Mouse (Mus musculus) CH12F3 (cell line): ENCODE data around the gene Tex264.
"Not testable (repeated sequence)": the region's sequence is repeated elsewhere in the genome, so short reads cannot be mapped to it uniquely, and the experiment has no call there.

Source experiments
- in situ Hi-C: fragments of 300-500 bp; cut with MboI; formaldehyde crosslinking; loops from 2 replicates; pipeline ENCODE4 v1.14.3; 2020; ENCODE audit warnings: low sequenced_read_pairs

The Tex264 gene

GRCm38 (mm10) chr9:106673860-106674259 lies 11.9 kb downstream of the Tex264 start:
- in situ Hi-C loops, result no loop called here

GRCm38 (mm10) chr9:106664856-106665255 lies 20.9 kb downstream of the Tex264 start:
- in situ Hi-C loops, result no loop called here

- in situ Hi-C loops, result no loop called here
These were observed 21.3 kb downstream of the Tex264 start for GRCm38 (mm10) chr9:106664433-106664832.

- in situ Hi-C loops, result no loop called here
These were observed 22.5 kb downstream of the Tex264 start for GRCm38 (mm10) chr9:106663200-106663599.

- in situ Hi-C loops, result no loop called here
These were observed 25.8 kb downstream of the Tex264 start for GRCm38 (mm10) chr9:106659935-106660334.

- in situ Hi-C loops, result no loop called here
These were observed 26.3 kb downstream of the Tex264 start for GRCm38 (mm10) chr9:106659441-106659840.

GRCm38 (mm10) chr9:106657592-106657991 lies 28.1 kb downstream of the Tex264 start:
- in situ Hi-C loops, result no loop called here

- in situ Hi-C loops, result no loop called here
These were observed 28.9 kb downstream of the Tex264 start for GRCm38 (mm10) chr9:106656820-106657219.

- in situ Hi-C loops, result no loop called here
These were observed 29.6 kb downstream of the Tex264 start, which contains the start of gene Grm2 for GRCm38 (mm10) chr9:106655884-106656720. Grm2 (minus strand) TSS chr9:106656082.

- in situ Hi-C loops, result no loop called here
These were observed 33.0 kb downstream of the Tex264 start for GRCm38 (mm10) chr9:106652720-106653119.

GRCm38 (mm10) chr9:106647226-106647625 lies 38.5 kb downstream of the Tex264 start:
- in situ Hi-C loops, result no loop called here

GRCm38 (mm10) chr9:106645684-106646271 lies 39.9 kb downstream of the Tex264 start:
- in situ Hi-C loops, result no loop called here

GRCm38 (mm10) chr9:106643787-106644186 lies 41.9 kb downstream of the Tex264 start:
- in situ Hi-C loops, result no loop called here

- in situ Hi-C loops, result no loop called here
These were observed 42.6 kb downstream of the Tex264 start for GRCm38 (mm10) chr9:106643128-106643527.

GRCm38 (mm10) chr9:106641346-106641745 lies 44.4 kb downstream of the Tex264 start:
- in situ Hi-C loops, result no loop called here

- in situ Hi-C loops, result no loop called here
These were observed 47.6 kb downstream of the Tex264 start for GRCm38 (mm10) chr9:106638154-106638553.

GRCm38 (mm10) chr9:106632185-106632584 lies 53.5 kb downstream of the Tex264 start:
- in situ Hi-C loops, result no loop called here

GRCm38 (mm10) chr9:106627796-106628195 lies 57.9 kb downstream of the Tex264 start:
- in situ Hi-C loops, result not testable (repeated sequence)

GRCm38 (mm10) chr9:106626282-106626681 lies 59.4 kb downstream of the Tex264 start, which contains the start of gene Iqcf6:
Iqcf6 (plus strand) TSS chr9:106626582.
- in situ Hi-C loops, result no loop called here

- in situ Hi-C loops, result no loop called here
These were observed 68.2 kb downstream of the Tex264 start for GRCm38 (mm10) chr9:106617496-106617895.

- in situ Hi-C loops, result no loop called here
These were observed 69.4 kb downstream of the Tex264 start for GRCm38 (mm10) chr9:106616306-106616705.

GRCm38 (mm10) chr9:106614616-106615015 lies 71.1 kb downstream of the Tex264 start:
- in situ Hi-C loops, result no loop called here
